Mouse (Mus musculus) lung, embryonic 15.5 days (tissue): ENCODE results near the gene Prpf6. TPM values are rescaled to one million over a fixed set of nuclear protein-coding genes. Genes with fewer than 3 reads are reported as not detected.

Source experiments
- ATAC-seq: fragments of 200-750 bp; cut with Nextera tagmentation; 2 replicates; pipeline ENCODE4 v1.8.0; 2017; ENCODE audit warnings: moderate number of reproducible peaks, borderline replicate concordance; ENCODE audit not compliant: low FRiP score, low TSS enrichment; ENCODE audit errors: extremely low read depth
- H3K27ac ChIP-seq: fragments of 300-500 bp; sonication (generic); 2 replicates; pipeline ENCODE4 v1.5.1; 2015; ENCODE audit warnings: moderate library complexity, mild to moderate bottlenecking, inconsistent platforms
- H3K27me3 ChIP-seq: fragments of 300-500 bp; sonication (generic); 2 replicates; pipeline ENCODE4 v1.6.1; 2015; ENCODE audit warnings: inconsistent platforms
- H3K36me3 ChIP-seq: fragments of 300-500 bp; sonication (generic); 2 replicates; pipeline ENCODE4 v1.6.1; 2015; ENCODE audit warnings: inconsistent platforms
- H3K4me1 ChIP-seq: fragments of 300-500 bp; sonication (generic); 2 replicates; pipeline ENCODE4 v1.6.1; 2015; ENCODE audit warnings: inconsistent platforms
- H3K4me2 ChIP-seq: fragments of 300-500 bp; sonication (generic); 2 replicates; pipeline ENCODE4 v1.6.1; 2015; ENCODE audit warnings: inconsistent platforms, mild to moderate bottlenecking, moderate library complexity
- H3K4me3 ChIP-seq: fragments of 300-500 bp; sonication (generic); 2 replicates; pipeline ENCODE4 v1.5.1; 2015; ENCODE audit warnings: mild to moderate bottlenecking, inconsistent platforms
- H3K9ac ChIP-seq: fragments of 300-500 bp; sonication (generic); 2 replicates; pipeline ENCODE4 v1.6.1; 2015; ENCODE audit warnings: inconsistent platforms
- H3K9me3 ChIP-seq: fragments of 300-500 bp; sonication (generic); 2 replicates; pipeline ENCODE4 v1.6.1; 2016; ENCODE audit warnings: inconsistent platforms
- WGBS: fragments of 180-500 bp; shearing (Covaris S2); methylation state at CpG from one replicate; pipeline ENCODE4 v1.1.7; 2015; 5-methylcytosine and 5-hydroxymethylcytosine counted together
- polyA plus RNA-seq: library from polyadenylated mRNA; unstranded; fragments of >200 nt; fragmentation: Nextera tagmentation; extraction: Ambion mirVana; gene quantifications from 2 replicates; pipeline ENCODE4 v1.2.1, GENCODE M21; 2015

The Prpf6 gene
- polyA plus RNA-seq, 1 experiment from 2014 or later, result 60.8 TPM

DNA sequence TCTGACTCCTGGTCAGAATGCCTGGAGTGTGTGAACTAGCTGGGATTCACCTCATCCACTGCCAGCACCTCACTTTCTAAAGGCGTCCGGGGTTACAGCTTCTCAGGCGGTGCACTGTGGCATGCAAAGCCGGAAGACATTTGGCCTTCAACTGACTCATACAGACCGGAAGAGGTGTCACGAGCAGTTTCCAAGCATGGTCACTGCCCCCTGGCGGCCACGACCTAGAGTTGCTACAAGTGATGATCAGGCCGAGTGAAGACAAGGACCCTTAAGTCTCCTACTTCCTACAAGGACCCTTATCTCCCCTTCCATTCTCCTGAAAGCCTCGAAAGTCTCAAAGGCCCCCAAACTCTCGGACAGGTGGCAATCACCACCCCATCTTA lies 10.7 kb upstream of the Prpf6 start:
- H3K9me3 ChIP-seq, result no peaks in the 10 kb centered on the region
- H3K27me3 ChIP-seq, result no peaks in the 10 kb centered on the region
- H3K4me3 ChIP-seq, result peak overlapping the region; percentile 88
- 0% methylated on average over 11 of the region's 11 CpGs for WGBS
- peaks cover 22% of the 10 kb centered on the region for H3K4me1 ChIP-seq
- H3K27ac ChIP-seq, result peak overlapping the region; percentile 94
- H3K36me3 ChIP-seq, result peaks cover 29% of the 10 kb centered on the region
- ATAC-seq, result peak; percentile 78
- H3K4me2 ChIP-seq, result peak overlapping the region; percentile 94
- peak overlapping the region; percentile 91 for H3K9ac ChIP-seq

DNA sequence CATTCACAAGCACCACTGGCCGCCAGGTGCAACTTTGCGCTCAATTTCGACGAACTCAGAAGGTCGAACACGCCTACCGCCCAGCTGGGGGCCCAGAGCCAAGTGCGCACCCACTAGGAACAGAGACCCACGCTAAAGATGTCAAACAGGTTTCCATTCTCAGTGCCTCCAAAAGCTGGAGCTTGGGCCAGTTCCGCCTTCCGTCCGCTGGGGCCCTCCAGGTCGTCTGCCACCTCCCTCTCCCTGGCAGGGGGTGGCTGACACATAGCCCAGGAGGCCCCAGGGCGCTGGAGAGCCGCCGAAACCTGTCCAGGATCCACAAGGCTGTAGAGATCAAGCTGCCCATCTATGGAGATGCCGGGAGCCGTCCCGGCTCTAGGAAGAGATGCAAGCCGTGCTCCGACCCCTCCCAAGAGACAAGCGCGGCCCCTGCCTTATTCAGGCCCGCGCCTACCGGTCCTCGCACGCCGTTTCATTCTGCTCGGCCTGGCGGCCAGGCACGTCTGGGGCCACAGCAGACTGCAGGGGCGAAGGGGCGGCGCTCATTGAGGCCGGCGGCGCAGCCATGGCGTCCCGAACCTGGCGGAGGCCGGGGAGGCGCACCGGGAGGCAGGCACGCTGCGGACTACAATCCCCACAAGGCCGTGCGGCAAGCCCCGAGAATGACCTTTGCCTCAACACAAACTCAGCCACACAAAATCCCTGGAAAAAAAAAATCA lies 10.1 kb upstream of the Prpf6 start:
- Histone ChIP-seq H3K4me2 (peak overlapping the region; percentile 94), H3K4me3 (peak overlapping the region; percentile 88), H3K36me3 (peaks cover 35% of the 10 kb centered on the region), H3K27me3 (no peaks in the 10 kb centered on the region), H3K27ac (peak overlapping the region; percentile 94), H3K9me3 (no peaks in the 10 kb centered on the region), H3K9ac (peak overlapping the region; percentile 91), H3K4me1 (peaks cover 22% of the 10 kb centered on the region)
- ATAC-seq, result peak; percentile 87
- under 1% methylated on average over 49 of the region's 49 CpGs for WGBS

DNA sequence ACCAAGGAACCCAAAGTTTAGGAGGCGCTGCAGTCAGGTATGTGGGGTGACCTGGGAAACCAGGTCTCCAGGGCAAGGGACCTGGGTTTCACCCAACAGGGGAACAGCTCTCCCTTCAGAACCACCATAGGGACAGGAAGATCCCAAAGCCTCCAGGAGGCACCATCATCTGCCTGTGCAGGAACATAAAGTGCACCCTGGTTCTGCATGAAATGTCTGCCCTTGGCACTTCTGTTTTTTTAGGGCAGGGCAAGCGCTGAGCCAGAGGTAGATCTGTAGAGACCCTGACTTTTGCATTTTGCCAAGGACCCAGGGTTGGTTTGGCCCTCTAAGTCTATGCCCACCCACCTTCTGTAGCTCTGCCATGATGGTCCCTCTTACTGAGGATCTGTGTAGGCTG lies 9.3 kb upstream of the Prpf6 start:
- Histone ChIP-seq H3K9me3 (no peaks in the 10 kb centered on the region), H3K4me3 (peak overlapping the region; percentile 88), H3K27ac (no peak overlapping the region), H3K4me2 (peak overlapping the region; percentile 94), H3K27me3 (no peaks in the 10 kb centered on the region), H3K36me3 (peaks cover 43% of the 10 kb centered on the region), H3K9ac (no peak overlapping the region), H3K4me1 (peaks cover 22% of the 10 kb centered on the region)
- 76% methylated on average over 2 of the region's 2 CpGs for WGBS
- no peak for ATAC-seq

DNA sequence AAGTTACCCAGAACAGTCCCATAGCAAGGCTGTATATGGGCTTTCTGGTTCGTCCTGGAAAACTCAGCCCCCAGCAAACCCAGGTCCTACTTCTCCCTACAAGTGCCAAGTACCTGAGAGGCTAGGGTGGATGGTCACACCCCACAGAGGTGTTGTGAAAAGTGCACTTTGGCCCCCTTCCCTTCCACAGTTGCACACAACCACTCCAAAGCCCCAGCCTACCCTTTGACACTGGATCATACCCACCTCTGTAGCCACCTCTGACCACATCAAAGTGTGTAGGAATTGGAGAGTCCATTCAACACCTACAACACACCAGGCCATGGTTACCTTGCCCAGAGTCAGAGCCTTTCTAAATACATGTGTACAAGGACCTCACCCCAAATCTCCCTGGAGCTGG lies 8.7 kb upstream of the Prpf6 start:
- 57% methylated on average over 1 of the region's 1 CpGs for WGBS
- Histone ChIP-seq H3K4me3 (no peak overlapping the region), H3K27ac (no peak overlapping the region), H3K36me3 (peaks cover 48% of the 10 kb centered on the region), H3K9me3 (no peaks in the 10 kb centered on the region), H3K9ac (no peak overlapping the region), H3K27me3 (no peaks in the 10 kb centered on the region), H3K4me1 (peaks cover 22% of the 10 kb centered on the region), H3K4me2 (no peak overlapping the region)
- ATAC-seq, result no peak

DNA sequence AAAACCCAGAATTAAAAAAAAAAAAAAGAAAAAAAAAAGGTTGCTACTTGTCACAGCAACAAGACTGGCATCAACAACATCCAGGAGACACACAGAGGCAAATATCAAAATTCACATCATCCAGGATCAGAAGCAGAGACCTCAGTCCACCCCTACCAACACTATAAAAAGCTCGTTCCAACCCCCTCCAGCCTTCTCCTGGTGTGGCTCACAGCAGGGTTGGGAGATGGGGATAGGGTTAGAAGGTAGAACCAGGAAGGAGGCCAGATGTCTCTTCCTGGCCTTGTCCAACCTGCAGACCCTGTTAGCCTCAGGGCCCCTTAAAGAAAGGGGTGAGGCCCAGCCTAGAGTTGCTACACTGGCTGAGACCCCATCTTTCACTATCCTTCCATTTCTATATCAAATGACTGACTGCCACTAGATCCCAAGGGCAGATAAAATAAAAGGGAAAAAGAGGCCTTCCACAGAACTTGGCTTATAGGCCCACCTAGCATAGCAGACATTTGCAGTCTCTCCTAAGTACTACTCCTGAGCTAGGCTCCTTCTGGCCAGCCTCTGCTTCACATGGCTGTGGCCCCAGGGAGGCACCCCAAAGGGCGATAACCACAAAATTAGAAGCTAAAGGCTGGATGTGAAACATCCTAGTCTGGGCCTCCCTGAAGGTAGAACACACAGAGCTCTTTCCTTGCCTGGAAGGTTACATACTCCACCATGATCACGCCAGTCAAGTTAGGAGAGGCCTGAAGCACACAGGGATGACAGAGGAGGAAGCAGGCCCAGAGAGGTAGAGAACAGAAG lies 8.0 kb upstream of the Prpf6 start:
- WGBS, result 80% methylated on average over 3 of the region's 3 CpGs
- Histone ChIP-seq H3K9me3 (no peaks in the 10 kb centered on the region), H3K4me1 (peaks cover 22% of the 10 kb centered on the region), H3K9ac (no peak overlapping the region), H3K27me3 (no peaks in the 10 kb centered on the region), H3K36me3 (peaks cover 55% of the 10 kb centered on the region), H3K4me3 (no peak overlapping the region), H3K27ac (no peak overlapping the region), H3K4me2 (no peak overlapping the region)
- no peak for ATAC-seq

DNA sequence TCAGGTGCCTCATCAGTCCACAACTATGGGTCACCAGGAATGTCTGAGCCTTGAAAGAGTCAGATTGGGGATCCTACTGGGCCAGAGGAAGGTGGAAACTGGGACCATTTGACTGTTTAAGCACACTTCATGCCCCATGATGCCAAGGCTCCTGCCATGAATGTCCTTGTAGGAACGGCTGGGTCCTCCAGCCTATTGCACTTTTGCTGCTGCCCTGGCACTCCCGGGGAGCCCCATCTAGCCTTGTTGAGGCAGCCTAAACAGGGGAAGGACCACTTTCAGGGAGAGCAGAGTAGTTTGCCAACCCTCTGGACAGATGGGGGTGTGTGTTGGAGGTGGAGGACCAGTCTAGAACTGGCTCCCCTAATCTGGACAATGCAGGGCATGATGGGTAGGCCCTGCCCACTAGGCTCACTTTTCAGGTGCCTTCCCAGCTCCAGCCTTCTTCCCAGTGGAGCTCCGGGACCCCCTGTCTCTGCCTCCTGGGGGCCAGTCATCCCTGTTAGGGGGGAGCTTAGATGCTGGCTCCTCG lies 7.2 kb upstream of the Prpf6 start, which contains the start of gene Uckl1:
Gene Uckl1, minus strand, starts transcription at position 482 of the 532 bp plus-strand sequence.
- Histone ChIP-seq H3K36me3 (peaks cover 63% of the 10 kb centered on the region), H3K4me3 (no peak within 1 kb of the TSS), H3K9ac (no peak within 1 kb of the TSS), H3K4me1 (peaks cover 19% of the 10 kb centered on the region), H3K27ac (no peak within 1 kb of the TSS), H3K4me2 (no peak within 1 kb of the TSS), H3K9me3 (no peaks in the 10 kb centered on the region), H3K27me3 (no peaks in the 10 kb centered on the region)
- ATAC-seq, result no peak
- 83% methylated on average over 4 of the region's 4 CpGs for WGBS

DNA sequence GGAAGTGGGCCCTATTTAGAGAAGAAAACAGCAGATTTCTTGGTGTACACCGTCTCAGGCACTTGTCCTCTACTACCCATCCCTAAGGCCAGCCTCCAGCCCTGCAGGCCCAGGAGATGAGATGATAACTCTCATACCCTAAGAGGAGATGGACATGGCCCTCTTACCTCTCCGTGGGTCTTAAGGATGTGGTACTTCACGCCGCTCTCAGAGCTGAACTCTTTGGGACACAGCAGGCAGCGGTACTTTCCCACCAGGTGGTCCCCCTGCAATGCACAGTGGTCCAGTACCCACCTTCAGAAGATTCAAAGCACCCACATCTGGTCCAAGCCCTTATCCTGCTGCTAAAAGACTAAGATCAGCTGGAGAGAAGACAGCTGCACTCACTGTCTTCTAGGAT lies 6.2 kb upstream of the Prpf6 start:
- no peaks in the 10 kb centered on the region for H3K9me3 ChIP-seq
- H3K27ac ChIP-seq, result no peak overlapping the region
- H3K27me3 ChIP-seq, result no peaks in the 10 kb centered on the region
- H3K4me3 ChIP-seq, result no peak overlapping the region
- WGBS, result 85% methylated on average over 5 of the region's 5 CpGs
- H3K9ac ChIP-seq, result no peak overlapping the region
- H3K36me3 ChIP-seq, result peaks cover 73% of the 10 kb centered on the region
- ATAC-seq, result no peak
- peaks cover 10% of the 10 kb centered on the region for H3K4me1 ChIP-seq
- H3K4me2 ChIP-seq, result no peak overlapping the region

DNA sequence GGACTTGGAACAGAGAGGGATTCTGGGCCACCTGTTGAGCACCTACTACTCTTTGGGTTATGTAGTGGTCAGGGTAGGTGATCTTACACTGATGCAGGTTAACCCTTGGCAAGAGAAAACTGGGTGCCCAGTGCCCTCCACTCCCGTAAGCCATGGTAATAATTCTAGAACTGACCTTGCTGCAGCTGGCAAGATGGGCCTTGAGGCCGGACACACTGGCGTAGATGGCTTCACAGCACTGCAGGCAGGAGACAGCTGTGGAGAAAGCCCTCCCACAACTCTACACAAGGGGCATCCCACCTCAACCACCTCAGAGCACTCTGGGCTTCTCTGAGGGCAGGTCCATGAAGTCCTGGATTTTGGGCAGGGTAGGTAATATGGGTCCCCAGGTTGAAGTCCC lies 5.5 kb upstream of the Prpf6 start:
- H3K4me2 ChIP-seq, result no peak overlapping the region
- H3K4me3 ChIP-seq, result no peak overlapping the region
- H3K27me3 ChIP-seq, result no peaks in the 10 kb centered on the region
- WGBS, result 95% methylated on average over 3 of the region's 3 CpGs
- no peak overlapping the region for H3K27ac ChIP-seq
- H3K9ac ChIP-seq, result no peak overlapping the region
- peaks cover 75% of the 10 kb centered on the region for H3K36me3 ChIP-seq
- peaks cover 11% of the 10 kb centered on the region for H3K4me1 ChIP-seq
- no peaks in the 10 kb centered on the region for H3K9me3 ChIP-seq
- no peak for ATAC-seq

DNA sequence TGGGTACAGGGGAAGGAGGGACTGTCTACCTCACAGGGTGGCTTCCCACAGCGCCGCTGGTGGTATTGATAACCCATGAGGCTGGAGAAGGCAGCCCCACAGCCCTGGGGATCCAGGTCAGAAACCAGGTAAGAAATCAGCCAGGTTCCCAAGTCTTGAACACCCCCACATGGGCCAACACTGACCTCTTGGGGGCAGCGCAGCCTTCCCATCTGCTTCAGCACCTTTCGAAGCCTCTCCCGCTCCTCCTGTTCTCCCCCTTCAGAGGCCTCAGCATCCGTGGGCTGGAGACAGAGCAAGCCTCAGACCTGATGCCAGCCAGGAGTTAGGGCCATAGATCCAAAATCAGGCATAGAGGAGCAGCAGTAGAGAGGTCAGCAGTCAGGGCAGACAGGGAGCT lies 3.9 kb upstream of the Prpf6 start:
- Histone ChIP-seq H3K4me2 (no peak overlapping the region), H3K9ac (no peak overlapping the region), H3K36me3 (peaks cover 75% of the 10 kb centered on the region), H3K27ac (no peak overlapping the region), H3K4me1 (peaks cover 11% of the 10 kb centered on the region), H3K9me3 (no peaks in the 10 kb centered on the region), H3K27me3 (no peaks in the 10 kb centered on the region), H3K4me3 (no peak overlapping the region)
- no peak for ATAC-seq
- 90% methylated on average over 6 of the region's 6 CpGs for WGBS

DNA sequence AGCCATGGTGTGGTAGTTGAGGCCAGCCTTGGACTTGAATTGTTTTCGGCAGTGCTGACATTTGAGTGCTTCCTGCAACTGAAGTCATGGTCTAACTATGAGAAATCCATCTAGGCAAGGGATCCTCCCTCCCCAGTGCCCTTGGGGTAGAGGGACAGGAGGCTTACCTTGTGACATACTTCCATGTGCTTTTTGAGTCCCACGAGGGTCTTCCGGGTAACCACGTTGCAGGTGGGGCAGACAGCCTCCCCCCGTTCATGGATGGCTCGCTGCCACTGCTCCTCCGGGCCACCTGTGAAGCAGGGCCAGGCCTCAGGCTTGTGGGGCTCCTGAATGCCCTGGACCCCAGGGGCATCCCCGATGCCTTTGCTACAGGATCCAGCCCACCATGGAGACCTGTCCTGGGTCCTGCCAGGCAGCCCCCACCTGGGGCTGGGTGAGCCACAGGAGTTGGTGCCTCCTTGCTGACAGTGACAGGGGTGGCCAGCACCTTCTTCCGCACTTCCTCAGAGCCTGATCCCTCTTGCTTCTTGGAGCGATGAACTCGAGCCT lies 3.4 kb upstream of the Prpf6 start:
- peaks cover 11% of the 10 kb centered on the region for H3K4me1 ChIP-seq
- 87% methylated on average over 11 of the region's 11 CpGs for WGBS
- peaks cover 73% of the 10 kb centered on the region for H3K36me3 ChIP-seq
- no peak for ATAC-seq
- H3K9ac ChIP-seq, result no peak overlapping the region
- no peaks in the 10 kb centered on the region for H3K27me3 ChIP-seq
- H3K4me2 ChIP-seq, result no peak overlapping the region
- H3K27ac ChIP-seq, result no peak overlapping the region
- H3K9me3 ChIP-seq, result no peaks in the 10 kb centered on the region
- no peak overlapping the region for H3K4me3 ChIP-seq

DNA sequence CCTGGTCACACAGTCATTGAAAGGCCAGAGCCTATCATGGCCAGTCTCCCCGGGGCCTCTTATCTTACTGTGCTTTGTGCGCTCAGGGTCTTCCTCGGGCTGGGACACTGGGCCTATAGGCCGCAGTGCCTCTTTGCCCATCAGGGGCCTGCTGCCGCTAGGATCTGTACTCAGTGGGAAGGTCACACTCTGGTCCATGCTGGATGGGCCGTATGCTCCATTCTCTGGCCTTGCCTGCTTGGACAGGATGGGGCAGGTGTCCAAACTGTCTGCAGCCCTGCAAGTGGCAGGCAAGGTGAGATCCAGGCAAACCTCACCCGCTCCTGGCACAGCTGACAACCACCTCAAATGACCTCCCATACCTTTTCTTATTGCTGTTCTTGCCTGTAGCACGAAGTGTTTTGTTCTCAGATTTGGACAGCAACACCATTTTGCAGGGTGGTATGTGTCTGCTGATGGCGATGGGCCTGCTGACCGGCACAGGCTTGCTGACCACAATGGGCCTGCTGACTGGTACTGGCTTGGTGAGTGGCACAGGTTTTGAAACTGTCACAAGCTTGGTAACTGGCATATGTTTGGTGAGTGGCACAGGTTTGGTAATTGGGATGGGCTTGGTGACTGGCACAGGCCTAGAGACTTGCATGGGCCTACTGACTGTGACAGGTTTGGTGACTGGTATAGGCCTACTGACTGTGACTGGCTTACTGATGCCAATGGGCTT lies 2.5 kb upstream of the Prpf6 start:
- ATAC-seq, result no peak
- 91% methylated on average over 10 of the region's 10 CpGs for WGBS
- H3K4me2 ChIP-seq, result no peak overlapping the region
- H3K4me1 ChIP-seq, result peaks cover 11% of the 10 kb centered on the region
- no peak overlapping the region for H3K4me3 ChIP-seq
- no peaks in the 10 kb centered on the region for H3K9me3 ChIP-seq
- H3K27me3 ChIP-seq, result no peaks in the 10 kb centered on the region
- H3K27ac ChIP-seq, result no peak overlapping the region
- H3K36me3 ChIP-seq, result peaks cover 64% of the 10 kb centered on the region
- no peak overlapping the region for H3K9ac ChIP-seq
